Mouse (Mus musculus): ENCODE data around the gene Zfp296.
"Not testable (repeated sequence)": the region's sequence is repeated elsewhere in the genome, so short reads cannot be mapped to it uniquely, and the experiment has no call there.

The Zfp296 gene

GRCm38 (mm10) chr7:19603849-19604605 is 26.9 kb downstream of the Zfp296 start, which contains the start of gene Clasrp:
Gene Clasrp (minus strand): TSS chr7:19604486.
- intact Hi-C loops (cut with DNase I), result no loop called here

GRCm38 (mm10) chr7:19604606-19605214 is 27.6 kb downstream of the Zfp296 start:
- intact Hi-C loops (cut with DNase I), result not testable (repeated sequence)

- intact Hi-C loops (cut with DNase I), result no loop called here
Observed at GRCm38 (mm10) chr7:19607291-19607690, 30.2 kb downstream of the Zfp296 start.

GRCm38 (mm10) chr7:19609641-19610332 is 32.7 kb downstream of the Zfp296 start:
- intact Hi-C loops (cut with DNase I), result no loop called here

GRCm38 (mm10) chr7:19610969-19611368 is 33.9 kb downstream of the Zfp296 start:
- intact Hi-C loops (cut with DNase I), result no loop called here

- intact Hi-C loops (cut with DNase I), result no loop called here
Observed at GRCm38 (mm10) chr7:19615036-19615577, 38.0 kb downstream of the Zfp296 start.

GRCm38 (mm10) chr7:19619004-19619801 is 42.1 kb downstream of the Zfp296 start:
- intact Hi-C loops (cut with DNase I), result no loop called here

- intact Hi-C loops (cut with DNase I), result loop anchor here (5.0 kb wide), 1 partner anchor 44 kb away; the partner anchor contains the start of genes Gemin7 and Zfp296
Observed at GRCm38 (mm10) chr7:19620811-19621210, 43.7 kb downstream of the Zfp296 start.

- intact Hi-C loops (cut with DNase I), result loop anchor here (5.0 kb wide), 1 partner anchor 45 kb away; the partner anchor contains the start of genes Gemin7 and Zfp296
Observed at GRCm38 (mm10) chr7:19622241-19622640, 45.2 kb downstream of the Zfp296 start.

GRCm38 (mm10) chr7:19623433-19623832 is 46.3 kb downstream of the Zfp296 start:
- intact Hi-C loops (cut with DNase I), result loop anchor here (5.0 kb wide), 1 partner anchor 46 kb away; the partner anchor contains the start of genes Gemin7 and Zfp296

GRCm38 (mm10) chr7:19627721-19628120 is 50.6 kb downstream of the Zfp296 start:
- intact Hi-C loops (cut with DNase I), result no loop called here

- intact Hi-C loops (cut with DNase I), result no loop called here
Observed at GRCm38 (mm10) chr7:19628192-19628535, 51.1 kb downstream of the Zfp296 start.

GRCm38 (mm10) chr7:19628536-19629360 is 51.7 kb downstream of the Zfp296 start:
- intact Hi-C loops (cut with DNase I), result no loop called here

GRCm38 (mm10) chr7:19629361-19629734 is 52.3 kb downstream of the Zfp296 start, which contains the start of gene Relb:
Gene Relb (minus strand): TSS chr7:19629438.
- intact Hi-C loops (cut with DNase I), result no loop called here

Measured in adrenal gland (tissue).